Mouse (Mus musculus): ENCODE measurements around the gene 2310046K23Rik. TPM values are rescaled to one million over a fixed set of nuclear protein-coding genes. Genes with fewer than 3 reads are reported as not detected.
"Not testable (repeated sequence)": the region's sequence is repeated elsewhere in the genome, so short reads cannot be mapped to it uniquely, and the experiment has no call there.

2310046K23Rik gene
- total RNA-seq (2017) = not detected in 3 replicates

DNA sequence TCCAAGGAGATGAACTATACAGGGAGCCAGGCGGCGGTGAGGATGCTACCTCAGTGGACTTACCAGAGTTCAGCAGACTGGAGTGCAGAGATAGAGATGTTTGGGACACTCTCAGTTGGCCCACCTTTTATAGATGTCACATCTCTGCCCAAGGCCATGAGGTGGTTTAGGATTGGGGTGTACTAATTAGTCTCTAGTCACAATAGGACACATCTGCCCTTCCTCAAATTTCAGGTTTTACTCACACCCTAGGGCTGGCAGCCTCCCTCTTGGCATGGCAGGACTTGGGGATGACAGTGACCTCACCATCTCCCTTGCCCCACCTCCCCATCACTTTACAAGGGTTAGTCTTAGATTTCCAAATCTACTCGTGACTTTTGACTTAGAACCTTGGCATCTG is at the start of gene 2310046K23Rik:
Gene 2310046K23Rik (minus strand): TSS at position 101 of the 400 bp plus-strand sequence.
- no peak for ATAC-seq (replicated peaks; ENCODE audit: insufficient number of reproducible peaks, low FRiP score, low TSS enrichment, poor library complexity, severe bottlenecking)

DNA sequence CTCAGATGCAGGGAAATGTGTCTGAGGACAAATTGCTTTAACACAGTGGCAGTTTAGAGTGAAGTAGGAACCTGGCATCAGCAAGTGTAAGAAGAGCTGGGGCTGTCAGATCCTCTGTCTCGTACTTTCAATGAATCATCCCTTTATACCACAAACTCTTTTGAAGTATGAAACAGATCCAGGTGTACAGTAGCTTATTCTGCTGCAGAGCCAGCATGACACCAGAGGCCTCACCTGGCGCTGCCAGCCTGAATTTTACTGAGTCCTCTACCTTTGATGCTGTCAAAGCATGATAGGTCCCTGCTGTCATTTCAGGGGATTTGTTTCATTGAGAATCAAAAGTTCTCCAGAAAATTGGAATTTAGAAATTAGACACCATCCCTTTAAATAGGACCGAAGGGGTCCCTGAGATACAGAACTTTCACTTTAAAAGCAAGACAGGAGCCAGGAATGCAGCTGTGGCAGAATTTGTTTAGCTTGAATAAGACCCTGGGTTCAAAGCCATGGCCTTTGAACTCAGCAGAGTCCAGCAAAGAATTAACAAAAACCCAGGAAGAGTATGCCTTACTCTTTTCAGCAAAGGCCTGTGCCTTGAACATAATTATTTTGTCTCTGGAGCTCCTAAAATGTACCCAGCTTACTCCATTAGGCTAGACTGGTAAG is 49.0 kb upstream of the 2310046K23Rik start:
- no peak for ATAC-seq (replicated peaks; ENCODE audit: insufficient number of reproducible peaks, low FRiP score, low TSS enrichment, poor library complexity, severe bottlenecking)

DNA sequence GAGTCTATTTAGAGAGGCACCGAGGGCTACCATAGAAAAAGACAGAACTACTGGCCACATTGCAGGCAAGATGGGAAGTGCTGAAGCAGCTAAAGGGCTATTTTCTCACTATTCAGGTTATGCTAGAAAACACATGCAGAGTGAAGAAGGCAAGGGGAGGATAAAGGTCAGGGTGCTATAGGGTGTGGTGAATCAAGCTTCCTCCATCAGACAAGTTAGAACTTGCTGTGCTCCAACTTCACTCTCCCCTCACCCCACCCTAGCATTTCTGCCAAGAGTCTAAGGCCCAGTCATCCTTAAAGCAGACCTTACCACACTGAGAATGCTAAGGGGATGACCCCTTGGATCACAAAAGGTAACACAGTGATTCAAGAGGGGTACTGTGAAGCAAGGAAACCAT is 45.2 kb upstream of the 2310046K23Rik start:
- no peak for ATAC-seq (replicated peaks; ENCODE audit: insufficient number of reproducible peaks, low FRiP score, low TSS enrichment, poor library complexity, severe bottlenecking)

DNA sequence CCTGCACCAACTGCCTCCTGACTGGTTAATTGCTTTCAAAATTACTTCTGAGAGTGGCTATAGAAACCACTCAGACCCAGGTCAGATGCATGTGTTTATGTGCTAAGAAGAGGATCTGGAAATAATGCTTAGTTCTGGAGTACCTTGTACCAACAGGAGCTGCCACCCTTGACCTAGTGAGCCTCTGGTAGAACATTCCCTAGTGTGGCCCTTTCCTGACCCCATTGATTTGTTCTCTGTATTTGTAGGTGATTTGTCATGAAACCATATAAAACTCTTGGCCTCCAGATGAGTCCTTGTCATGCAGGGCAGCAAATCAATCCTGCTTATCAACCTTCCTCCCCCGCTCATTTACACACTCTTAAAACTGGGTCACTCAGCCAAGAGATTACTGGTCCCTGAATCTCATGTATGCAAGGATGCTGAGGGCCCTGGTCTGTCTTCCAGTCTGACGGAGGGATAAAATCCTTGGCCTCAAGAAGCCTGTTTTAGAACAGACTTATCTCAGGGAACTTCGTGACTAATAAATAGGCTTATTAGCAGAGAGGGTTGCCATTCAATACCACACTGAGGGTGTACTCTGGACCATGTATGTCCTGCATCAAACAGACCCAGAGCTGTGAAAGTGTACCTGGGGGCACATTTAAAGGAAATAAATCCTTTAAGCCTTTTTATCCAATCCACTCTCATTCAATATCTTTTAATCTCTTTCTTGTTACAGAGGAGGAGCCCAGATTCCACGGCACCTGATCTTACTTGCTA is 44.5 kb upstream of the 2310046K23Rik start:
- ATAC-seq (replicated peaks; ENCODE audit: insufficient number of reproducible peaks, low FRiP score, low TSS enrichment, poor library complexity, severe bottlenecking) = no peak

DNA sequence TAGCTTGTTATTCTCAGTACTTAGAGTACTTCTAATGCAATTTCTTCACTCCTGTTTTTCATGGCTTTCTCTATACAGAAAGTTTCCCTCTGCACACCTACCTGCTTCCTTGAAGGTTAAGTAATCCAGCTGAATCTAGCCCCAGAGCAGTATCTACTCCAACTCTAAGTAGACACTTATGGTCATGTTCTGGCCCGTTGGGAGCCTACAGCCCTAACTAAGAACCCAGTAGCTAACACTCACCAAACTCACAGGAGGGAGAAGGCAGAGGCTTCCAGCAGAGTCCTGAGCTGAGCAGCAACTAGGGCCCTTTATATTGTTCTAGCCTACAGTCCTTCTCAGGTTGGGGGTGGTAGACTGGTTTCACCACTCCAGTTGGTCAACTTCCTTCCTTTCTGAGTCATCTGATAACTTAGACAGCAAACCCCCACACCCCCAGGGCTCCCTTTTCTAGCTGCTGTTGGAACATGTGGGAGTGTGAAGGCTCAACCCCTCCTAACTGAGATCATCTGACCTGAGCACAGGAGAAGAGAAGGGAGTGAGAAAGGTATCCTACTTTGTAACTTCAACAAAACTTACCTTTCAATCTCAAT is 39.2 kb upstream of the 2310046K23Rik start, which contains the start of gene Ivl:
Gene Ivl (minus strand): TSS at position 287 of the 593 bp plus-strand sequence.
- ATAC-seq (replicated peaks; ENCODE audit: insufficient number of reproducible peaks, low FRiP score, low TSS enrichment, poor library complexity, severe bottlenecking) = no peak

DNA sequence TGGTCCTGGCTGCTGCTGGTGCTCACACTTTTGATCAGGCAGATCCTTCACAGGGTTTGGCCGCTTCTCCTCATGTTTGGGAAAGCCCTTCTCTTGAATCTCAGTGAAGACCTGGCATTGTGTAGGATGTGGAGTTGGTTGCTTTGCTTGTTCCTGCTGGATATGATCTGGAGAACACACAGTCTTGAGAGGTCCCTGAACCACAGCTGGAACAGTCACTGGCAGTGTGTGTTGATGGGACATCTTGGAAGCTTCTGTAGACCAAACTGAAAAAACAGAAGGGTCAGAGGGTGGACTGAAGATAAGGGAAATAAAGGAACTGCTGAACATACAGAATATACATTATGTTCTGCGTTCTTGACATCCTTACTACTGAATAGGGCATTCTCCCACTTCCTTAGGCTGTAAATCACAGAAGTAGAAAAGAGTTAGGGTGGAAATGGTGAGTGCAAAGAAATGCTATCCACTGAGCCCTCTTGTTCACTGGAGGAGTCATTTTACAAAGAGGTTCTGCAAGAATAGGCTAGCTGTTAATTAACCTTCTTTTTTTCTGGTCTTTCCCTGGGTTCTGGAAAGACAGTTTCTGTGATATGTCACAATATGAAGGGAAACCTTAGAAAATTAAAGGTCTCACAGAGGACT is 38.3 kb upstream of the 2310046K23Rik start:
- ATAC-seq (replicated peaks; ENCODE audit: insufficient number of reproducible peaks, low FRiP score, low TSS enrichment, poor library complexity, severe bottlenecking) = no peak

DNA sequence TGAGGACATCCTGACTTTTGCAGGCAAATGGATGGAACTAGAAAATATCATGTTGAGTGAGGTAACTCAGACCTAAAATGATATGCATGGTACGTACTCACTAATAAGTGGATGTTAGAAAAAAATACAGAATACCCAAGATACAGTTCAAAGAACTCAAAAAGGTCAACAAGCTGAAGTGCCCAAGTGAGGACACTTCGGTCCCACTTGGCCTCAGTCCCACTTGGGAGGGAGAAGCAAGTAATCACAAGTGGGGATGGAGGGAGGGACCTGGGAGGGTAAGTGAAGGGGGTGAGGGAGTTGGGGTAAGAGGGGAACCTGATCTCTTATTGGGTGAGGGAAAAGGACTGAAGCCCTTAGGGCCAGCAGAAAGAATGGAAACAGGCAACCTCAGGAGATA is 34.4 kb upstream of the 2310046K23Rik start:
- ATAC-seq (replicated peaks; ENCODE audit: insufficient number of reproducible peaks, low FRiP score, low TSS enrichment, poor library complexity, severe bottlenecking) = no peak

DNA sequence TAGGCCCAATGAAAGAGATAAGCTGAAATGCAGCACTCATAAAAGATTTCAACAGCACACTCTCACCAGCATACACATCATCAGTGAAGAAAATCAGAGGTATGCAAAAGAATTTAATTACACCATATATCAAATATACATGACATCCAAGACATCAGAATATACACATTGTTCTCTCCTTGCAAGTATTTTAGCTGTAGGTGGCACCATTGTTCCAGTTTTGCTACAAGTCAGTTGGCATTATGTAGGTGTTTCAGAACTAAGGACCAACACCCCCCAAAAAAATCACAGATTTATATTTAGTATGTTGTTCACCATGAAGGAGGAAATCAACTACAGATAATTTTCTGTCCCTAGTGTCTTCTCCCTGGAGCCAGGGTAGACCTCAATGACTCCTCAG is 31.1 kb upstream of the 2310046K23Rik start:
- no peak for ATAC-seq (replicated peaks; ENCODE audit: insufficient number of reproducible peaks, low FRiP score, low TSS enrichment, poor library complexity, severe bottlenecking)

DNA sequence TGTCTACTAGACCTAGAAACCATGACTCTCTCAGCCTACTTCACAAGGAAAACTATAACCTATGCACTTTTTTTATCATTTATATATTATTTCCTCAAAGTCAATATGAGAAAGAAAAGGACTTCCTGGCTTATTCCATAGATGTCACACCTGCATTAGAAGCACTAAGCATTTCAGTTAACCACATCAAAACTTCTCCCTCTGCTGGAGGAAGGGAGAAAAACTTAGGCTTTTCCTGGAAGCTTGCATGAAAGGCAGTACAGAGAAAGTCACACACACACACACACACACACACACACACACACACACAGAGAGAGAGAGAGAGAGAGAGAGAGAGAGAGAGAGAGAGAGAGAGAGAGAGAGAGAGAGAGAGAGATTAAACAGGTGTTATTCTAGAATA is 22.0 kb downstream of the 2310046K23Rik start:
- no peak for ATAC-seq (replicated peaks; ENCODE audit: insufficient number of reproducible peaks, low FRiP score, low TSS enrichment, poor library complexity, severe bottlenecking)

DNA sequence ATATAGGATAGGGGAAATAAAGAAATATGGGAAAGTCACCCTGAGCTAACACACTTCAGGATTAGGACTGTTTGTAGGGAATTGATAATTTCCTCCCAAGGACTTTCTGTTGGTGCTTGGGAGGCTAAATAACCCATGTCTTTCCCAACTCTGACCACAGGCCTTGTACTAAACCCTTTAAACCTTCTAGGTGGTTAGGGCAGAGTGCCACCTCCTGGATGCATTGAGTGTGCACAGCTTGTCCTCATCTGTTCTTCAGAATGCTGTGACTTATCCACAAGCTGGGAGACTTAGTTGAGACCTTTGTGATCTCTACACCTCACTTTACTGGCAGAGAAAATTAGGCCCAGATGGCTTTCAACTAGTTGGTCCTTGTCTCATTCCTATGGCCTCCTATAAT is 23.5 kb downstream of the 2310046K23Rik start:
- ATAC-seq (replicated peaks; ENCODE audit: insufficient number of reproducible peaks, low FRiP score, low TSS enrichment, poor library complexity, severe bottlenecking) = no peak

DNA sequence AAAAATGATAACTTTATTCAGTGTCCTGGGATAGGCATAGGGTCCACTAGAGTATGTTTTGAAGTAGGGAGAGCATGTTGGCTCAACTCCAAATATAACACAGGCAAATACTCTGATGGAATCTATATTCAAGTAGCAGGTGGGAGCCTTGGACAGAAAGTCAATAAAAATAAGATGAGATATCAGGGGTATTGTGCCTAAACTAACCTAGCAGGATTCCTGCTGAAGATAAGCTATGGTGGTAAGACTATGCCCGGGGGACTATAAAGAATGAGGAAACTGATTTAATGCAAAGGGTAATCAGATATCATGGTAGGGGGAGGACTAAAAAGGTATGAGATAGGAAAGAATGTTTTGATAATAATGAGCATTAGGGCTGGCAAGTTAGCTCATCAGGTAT is 26.1 kb downstream of the 2310046K23Rik start:
- no peak for ATAC-seq (replicated peaks; ENCODE audit: insufficient number of reproducible peaks, low FRiP score, low TSS enrichment, poor library complexity, severe bottlenecking)

DNA sequence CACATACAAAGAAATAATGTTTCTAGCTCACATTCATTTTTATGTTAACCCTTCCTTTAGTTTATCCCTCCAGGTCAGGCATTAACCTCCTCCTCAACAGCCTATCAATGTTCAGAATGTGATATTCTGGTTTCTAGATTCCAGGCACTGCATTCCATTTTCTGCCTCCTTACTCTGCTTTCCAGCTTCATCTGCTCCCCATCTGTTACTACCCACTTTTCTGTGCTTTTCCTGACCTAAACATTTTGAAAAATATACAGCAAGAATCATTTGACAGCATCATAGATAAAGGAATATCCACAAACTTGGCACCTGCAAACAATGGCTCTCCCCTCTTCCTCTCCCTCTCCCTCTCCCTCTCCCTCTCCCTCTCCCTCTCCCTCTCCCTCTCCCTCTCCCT is 30.8 kb downstream of the 2310046K23Rik start:
- ATAC-seq (replicated peaks; ENCODE audit: insufficient number of reproducible peaks, low FRiP score, low TSS enrichment, poor library complexity, severe bottlenecking) = no peak

DNA sequence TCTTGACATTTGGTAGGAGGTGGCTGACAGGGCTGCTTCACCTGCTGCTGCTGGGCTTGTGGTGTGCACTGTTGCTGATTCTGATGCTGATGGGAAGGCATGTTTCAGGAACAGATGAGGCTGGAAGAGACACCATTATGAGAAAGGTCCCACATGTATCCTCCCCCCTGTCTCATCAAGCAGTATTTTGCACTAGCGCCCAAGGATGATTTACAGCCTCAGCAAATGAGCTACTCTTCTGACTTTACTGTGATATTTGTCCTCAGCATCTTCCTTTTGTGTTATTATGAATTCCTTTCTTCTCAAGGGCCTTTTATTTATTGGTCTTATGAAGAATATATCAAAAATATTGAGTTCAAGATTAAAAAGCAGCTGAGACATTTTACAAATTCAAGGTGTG is 33.9 kb downstream of the 2310046K23Rik start, which contains the start of gene Sprr4:
Gene Sprr4 (minus strand): TSS at position 101 of the 400 bp plus-strand sequence.
- no peak for ATAC-seq (replicated peaks; ENCODE audit: insufficient number of reproducible peaks, low FRiP score, low TSS enrichment, poor library complexity, severe bottlenecking)

DNA sequence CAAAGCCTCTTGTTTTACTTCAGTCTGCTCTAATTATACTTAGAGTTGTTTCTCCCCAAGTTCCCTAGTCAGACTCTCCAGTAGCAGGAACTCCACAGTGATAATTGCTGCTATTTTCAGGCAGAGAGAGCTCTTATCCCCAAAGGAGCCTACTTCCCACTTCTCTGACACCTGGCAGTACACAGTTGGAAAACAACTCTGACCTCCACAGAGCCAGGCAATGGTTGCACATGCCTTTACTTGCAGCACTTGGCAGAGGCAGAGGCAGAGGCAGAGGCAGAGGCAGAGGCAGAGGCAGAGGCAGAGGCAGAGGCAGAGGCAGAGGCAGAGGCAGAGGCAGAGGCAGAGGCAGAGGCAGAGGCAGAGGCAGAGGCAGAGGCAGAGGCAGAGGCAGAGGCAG is 44.0 kb downstream of the 2310046K23Rik start:
- ATAC-seq (replicated peaks; ENCODE audit: insufficient number of reproducible peaks, low FRiP score, low TSS enrichment, poor library complexity, severe bottlenecking) = not testable (repeated sequence)

DNA sequence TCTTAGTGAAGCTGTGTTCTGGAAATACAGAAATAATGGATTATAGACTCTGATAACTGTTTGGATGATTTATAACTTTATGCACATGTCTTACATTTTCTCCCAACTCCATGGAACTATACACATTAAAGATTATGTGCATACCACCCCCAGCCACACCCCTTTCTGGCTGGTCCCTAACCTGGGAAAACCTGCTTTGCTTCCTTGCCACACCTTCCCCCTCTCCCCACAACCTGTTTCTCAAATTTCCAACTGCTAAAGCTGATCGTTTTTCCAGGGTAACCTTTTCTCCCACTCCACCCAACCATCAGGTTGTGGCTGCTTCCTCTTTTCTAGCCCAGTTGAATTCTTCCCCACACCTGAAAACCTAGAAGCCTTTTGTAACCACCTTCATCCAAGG is 48.0 kb downstream of the 2310046K23Rik start:
- no peak for ATAC-seq (replicated peaks; ENCODE audit: insufficient number of reproducible peaks, low FRiP score, low TSS enrichment, poor library complexity, severe bottlenecking)

DNA sequence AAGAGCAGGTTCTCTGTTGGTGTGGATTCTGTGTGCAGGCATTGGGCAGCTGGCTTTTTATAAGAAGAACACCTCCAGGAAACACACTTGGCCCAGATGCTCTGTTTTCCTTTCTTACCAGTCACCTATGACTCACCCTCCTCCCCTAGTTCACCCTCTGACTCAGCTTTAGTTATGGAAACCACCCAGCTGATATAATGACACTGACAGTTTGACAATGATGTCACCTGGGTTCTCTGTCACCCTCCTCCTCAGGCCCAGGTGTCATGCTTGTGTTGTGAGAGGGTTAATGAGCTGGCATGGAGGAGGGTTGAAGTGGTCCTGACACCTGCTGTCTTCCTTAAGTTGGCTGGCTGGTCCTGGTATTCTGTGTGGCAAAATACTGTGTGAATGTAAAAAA is 48.4 kb downstream of the 2310046K23Rik start, which contains the start of gene Sprr1a:
Gene Sprr1a (minus strand): TSS at position 33 of the 400 bp plus-strand sequence.
- no peak for ATAC-seq (replicated peaks; ENCODE audit: insufficient number of reproducible peaks, low FRiP score, low TSS enrichment, poor library complexity, severe bottlenecking)

All from monocyte, adult 5-6 weeks (primary cell).